Mouse (Mus musculus) kidney, embryonic 14.5 days (tissue): ENCODE data around the gene Tti1. TPM values are rescaled to one million over a fixed set of nuclear protein-coding genes. Genes with fewer than 3 reads are reported as not detected.
A peak's percentile ranks its signal among the peaks of the same experiment; 100 is the strongest.

Experiments
- ATAC-seq: fragments of 200-750 bp; cut with Nextera tagmentation; 2 replicates; pipeline ENCODE4 v1.8.0; 2017; ENCODE audit warnings: moderate number of reproducible peaks, mild to moderate bottlenecking, moderate TSS enrichment, moderate library complexity; ENCODE audit not compliant: low FRiP score, low TSS enrichment
- H3K27ac ChIP-seq: fragments of 300-500 bp; sonication (generic); 2 replicates; pipeline ENCODE4 v1.5.1; 2014; ENCODE audit warnings: low read depth, mild to moderate bottlenecking, low read length, moderate library complexity, mixed read lengths
- H3K27me3 ChIP-seq: fragments of 300-500 bp; sonication (generic); 2 replicates; pipeline ENCODE4 v1.6.1; 2014; ENCODE audit warnings: mild to moderate bottlenecking, low read length; ENCODE audit not compliant: control insufficient read depth, insufficient read depth
- H3K36me3 ChIP-seq: fragments of 300-500 bp; sonication (generic); 2 replicates; pipeline ENCODE4 v1.6.1; 2014; ENCODE audit warnings: low read length, mixed read lengths; ENCODE audit not compliant: control insufficient read depth, insufficient read depth
- H3K4me1 ChIP-seq: fragments of 300-500 bp; sonication (generic); 2 replicates; pipeline ENCODE4 v1.6.1; 2014; ENCODE audit warnings: low read length, mixed read lengths; ENCODE audit not compliant: control insufficient read depth, insufficient read depth
- H3K4me2 ChIP-seq: fragments of 300-500 bp; sonication (generic); replicated peaks from 2 replicates; pipeline ENCODE4 v1.6.1; 2014; ENCODE audit warnings: low read depth, mild to moderate bottlenecking, low read length
- H3K4me3 ChIP-seq: fragments of 300-500 bp; sonication (generic); 2 replicates; pipeline ENCODE4 v1.5.1; 2014; ENCODE audit warnings: mild to moderate bottlenecking, low read length
- H3K9ac ChIP-seq: fragments of 300-500 bp; sonication (generic); 2 replicates; pipeline ENCODE4 v1.6.1; 2014; ENCODE audit warnings: low read depth, mild to moderate bottlenecking, low read length, moderate library complexity
- H3K9me3 ChIP-seq: fragments of 300-500 bp; sonication (generic); 2 replicates; pipeline ENCODE4 v1.6.1; 2016; ENCODE audit warnings: low read length; ENCODE audit not compliant: control insufficient read depth
- WGBS: fragments of 180-500 bp; shearing (Covaris S2); extraction: QIAGEN DNeasy Blood & Tissue Kit; methylation state at CpG from one replicate; pipeline ENCODE4 v1.1.7; 2014; 5-methylcytosine and 5-hydroxymethylcytosine counted together
- polyA plus RNA-seq: library from polyadenylated mRNA; unstranded; fragments of >200 nt; fragmentation: Nextera tagmentation; extraction: Ambion mirVana; gene quantifications from 2 replicates; pipeline ENCODE4 v1.2.1, GENCODE M21; 2014

Tti1 gene
- polyA plus RNA-seq, 1 experiment from 2014 or later = 26.6 TPM

DNA sequence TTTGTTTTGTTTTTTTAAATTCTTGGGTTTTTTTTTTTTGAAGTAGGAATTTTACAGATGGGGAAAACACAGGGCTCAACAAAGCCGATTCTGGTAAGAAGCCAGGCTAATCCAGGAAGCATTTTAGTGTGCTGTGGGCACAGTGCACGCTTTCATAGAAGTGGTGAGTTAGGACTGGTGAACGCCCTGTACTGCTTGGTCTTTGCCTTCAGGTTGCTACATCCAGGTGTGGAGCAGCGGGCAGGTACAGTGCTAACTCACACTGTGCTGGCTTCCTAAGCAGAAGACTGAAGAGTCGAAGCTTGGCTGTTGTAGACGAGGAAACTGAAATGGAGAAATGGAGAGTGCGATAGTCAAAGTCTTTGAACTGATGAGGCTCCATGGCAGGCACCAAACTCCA is 1.8 kb upstream of the Tti1 start:
- no peak for ATAC-seq
- WGBS = 81% methylated on average over 7 of the region's 7 CpGs
- Histone ChIP-seq H3K9ac (peak overlapping the region; percentile 91), H3K27ac (no peak overlapping the region), H3K4me2 (peak overlapping the region; percentile 90), H3K9me3 (no peaks in the 10 kb centered on the region), H3K4me3 (peak overlapping the region; percentile 99), H3K4me1 (peaks cover 27% of the 10 kb centered on the region), H3K27me3 (no peaks in the 10 kb centered on the region), H3K36me3 (peaks cover 4% of the 10 kb centered on the region; the same call in 1 of the 2 replicates)

DNA sequence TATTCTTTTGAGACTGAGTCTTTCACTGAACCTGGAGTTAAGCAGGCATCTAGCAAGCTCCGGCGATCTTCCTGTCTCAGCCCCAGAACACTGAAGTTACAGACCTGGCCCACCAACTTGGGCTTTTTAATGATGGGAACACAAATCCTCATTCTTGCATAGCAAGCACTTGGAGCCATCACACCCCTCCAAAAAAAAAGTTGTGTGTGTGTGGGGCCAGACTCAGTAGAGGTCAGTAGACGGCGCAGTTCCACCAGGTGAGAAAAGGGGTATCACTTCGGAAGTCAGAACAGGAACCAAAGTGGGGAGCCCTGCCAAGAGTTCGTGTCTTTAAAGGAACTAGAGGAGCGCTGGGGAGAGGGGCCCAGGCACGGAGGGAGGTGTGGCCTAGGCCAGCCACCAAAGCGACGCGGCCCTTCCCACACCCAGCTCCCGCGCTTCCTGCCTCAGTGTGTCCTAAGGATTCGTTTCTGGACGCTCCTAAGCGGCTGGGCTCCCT is 329 bp downstream of the Tti1 start:
- Histone ChIP-seq H3K27me3 (no peaks in the 10 kb centered on the region), H3K9me3 (no peaks in the 10 kb centered on the region), H3K4me2 (peak overlapping the region; percentile 90), H3K27ac (peak overlapping the region; percentile 83), H3K4me1 (peaks cover 27% of the 10 kb centered on the region), H3K9ac (peak overlapping the region; percentile 91), H3K36me3 (peaks cover 4% of the 10 kb centered on the region; the same call in 1 of the 2 replicates), H3K4me3 (peak overlapping the region; percentile 99)
- no peak for ATAC-seq
- 3% methylated on average over 16 of the region's 16 CpGs for WGBS

DNA sequence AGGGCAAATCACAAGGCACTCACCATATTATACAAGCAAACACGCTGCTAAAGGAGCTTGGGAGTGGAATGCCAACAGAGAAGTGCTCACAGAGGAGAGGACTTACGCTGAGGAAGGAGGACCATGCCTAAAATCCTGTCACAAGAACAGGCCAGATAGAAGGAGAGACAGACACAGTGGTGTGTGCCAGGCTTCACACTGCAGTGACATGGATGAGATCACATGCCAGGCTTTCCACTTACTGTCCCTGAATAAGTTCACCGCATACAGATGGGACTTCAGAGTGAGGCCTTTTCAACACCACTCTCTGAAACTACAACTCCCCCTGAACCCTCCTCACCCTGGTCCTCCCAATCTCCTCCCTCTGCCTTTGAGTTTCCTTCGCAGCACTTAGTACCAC is 10.9 kb downstream of the Tti1 start:
- no peak overlapping the region for H3K27ac ChIP-seq
- H3K4me3 ChIP-seq = no peak overlapping the region
- no peaks in the 10 kb centered on the region for H3K9me3 ChIP-seq
- 94% methylated on average over 4 of the region's 4 CpGs for WGBS
- H3K9ac ChIP-seq = no peak overlapping the region
- H3K27me3 ChIP-seq = no peaks in the 10 kb centered on the region
- ATAC-seq = no peak
- H3K4me2 ChIP-seq = no peak overlapping the region
- H3K4me1 ChIP-seq = no peaks in the 10 kb centered on the region
- no peaks in the 10 kb centered on the region for H3K36me3 ChIP-seq

DNA sequence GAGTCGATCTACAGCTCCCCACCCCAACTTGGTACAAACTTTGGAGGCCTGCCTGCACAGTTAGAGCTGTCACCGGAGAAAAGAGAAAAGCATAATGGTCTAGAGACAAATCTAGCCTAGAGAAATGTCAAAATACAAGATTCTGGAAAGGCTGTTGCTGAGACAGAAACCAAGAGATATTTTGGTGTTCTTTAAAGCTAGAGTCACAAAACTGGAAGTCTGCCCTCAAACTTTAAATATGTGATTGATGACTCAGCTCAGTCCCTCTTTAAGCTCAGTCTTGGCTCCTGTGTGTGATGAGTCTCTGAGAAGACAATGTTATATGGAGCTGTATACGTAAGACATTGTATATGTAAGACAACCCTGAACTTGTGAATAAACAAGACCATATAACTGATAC is 15.6 kb downstream of the Tti1 start:
- no peak overlapping the region for H3K9ac ChIP-seq
- 91% methylated on average over 3 of the region's 3 CpGs for WGBS
- no peak overlapping the region for H3K27ac ChIP-seq
- no peaks in the 10 kb centered on the region for H3K4me1 ChIP-seq
- no peak overlapping the region for H3K4me3 ChIP-seq
- peaks cover 14% of the 10 kb centered on the region for H3K36me3 ChIP-seq
- ATAC-seq = no peak
- no peak overlapping the region for H3K4me2 ChIP-seq
- no peaks in the 10 kb centered on the region for H3K27me3 ChIP-seq
- no peaks in the 10 kb centered on the region for H3K9me3 ChIP-seq

DNA sequence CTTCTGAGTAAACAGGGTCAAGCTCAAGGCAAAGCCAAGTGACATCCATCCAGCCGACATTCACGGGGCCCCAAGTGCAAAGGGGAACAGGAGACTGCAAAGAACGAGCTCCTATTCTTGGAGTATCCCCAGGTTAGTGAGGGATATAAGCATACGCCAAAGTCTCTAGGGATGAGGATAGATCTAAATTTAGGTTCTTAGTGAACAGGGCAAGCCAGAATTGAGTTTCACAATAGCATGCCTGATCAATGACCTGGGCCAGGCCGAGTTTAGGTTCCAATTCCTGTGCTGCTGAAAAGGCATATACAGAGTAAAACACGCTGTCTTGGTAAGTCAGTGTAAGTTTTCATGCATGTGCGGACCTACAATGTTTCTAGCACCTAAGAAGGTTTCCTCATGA is 18.9 kb downstream of the Tti1 start:
- H3K27ac ChIP-seq = no peak overlapping the region
- H3K4me3 ChIP-seq = no peak overlapping the region
- WGBS = 85% methylated on average over 7 of the region's 7 CpGs
- no peak overlapping the region for H3K4me2 ChIP-seq
- H3K9me3 ChIP-seq = no peaks in the 10 kb centered on the region
- no peak for ATAC-seq
- no peak overlapping the region for H3K9ac ChIP-seq
- no peaks in the 10 kb centered on the region for H3K27me3 ChIP-seq
- peaks cover 26% of the 10 kb centered on the region for H3K36me3 ChIP-seq
- no peaks in the 10 kb centered on the region for H3K4me1 ChIP-seq

DNA sequence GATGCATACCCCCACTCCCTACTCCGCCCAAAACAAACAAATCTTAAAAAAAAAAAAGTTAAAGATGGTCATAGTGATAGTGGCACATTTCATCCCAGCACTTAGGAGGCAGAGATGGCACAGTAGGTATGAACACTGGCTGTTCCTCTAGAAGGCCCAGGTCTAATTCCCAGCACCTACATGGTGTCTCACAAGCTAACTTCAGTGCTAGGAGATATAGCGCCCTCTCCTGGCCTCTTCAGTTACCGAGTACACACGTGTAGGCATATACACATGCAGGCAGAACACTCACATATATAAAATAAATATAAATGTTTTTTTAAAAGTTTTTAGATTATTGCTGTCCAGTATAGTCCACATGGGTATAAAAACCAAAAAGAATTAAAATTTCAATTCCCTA is 22.6 kb downstream of the Tti1 start:
- Histone ChIP-seq H3K9me3 (no peaks in the 10 kb centered on the region), H3K27me3 (no peaks in the 10 kb centered on the region), H3K27ac (no peak overlapping the region), H3K4me2 (no peak overlapping the region), H3K36me3 (peaks cover 26% of the 10 kb centered on the region), H3K4me3 (no peak overlapping the region), H3K4me1 (no peaks in the 10 kb centered on the region), H3K9ac (no peak overlapping the region)
- WGBS = 95% methylated on average over 4 of the region's 4 CpGs
- no peak for ATAC-seq

DNA sequence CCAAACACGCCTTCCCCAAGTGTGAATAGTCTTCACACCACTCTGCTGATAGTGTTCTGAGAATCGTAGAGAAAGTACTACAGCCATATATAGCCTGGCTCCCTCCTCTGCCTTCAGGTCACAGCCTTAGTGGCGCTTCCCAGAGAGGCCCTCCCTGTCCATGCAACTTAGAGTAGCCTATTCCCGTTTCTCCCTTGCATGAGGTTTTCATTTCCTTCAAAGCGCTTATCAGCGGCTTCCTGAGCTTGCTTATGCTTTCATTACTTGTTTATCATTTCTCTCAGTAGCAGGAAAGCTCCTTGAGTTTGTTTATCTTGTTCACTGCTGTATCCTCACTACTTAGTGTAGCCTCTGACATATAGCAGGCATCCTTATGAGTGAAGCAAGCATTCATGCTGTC is 23.6 kb downstream of the Tti1 start:
- no peaks in the 10 kb centered on the region for H3K27me3 ChIP-seq
- no peak for ATAC-seq
- H3K9ac ChIP-seq = no peak overlapping the region
- no peak overlapping the region for H3K4me2 ChIP-seq
- no peaks in the 10 kb centered on the region for H3K4me1 ChIP-seq
- H3K27ac ChIP-seq = no peak overlapping the region
- H3K4me3 ChIP-seq = no peak overlapping the region
- H3K9me3 ChIP-seq = no peaks in the 10 kb centered on the region
- peaks cover 26% of the 10 kb centered on the region for H3K36me3 ChIP-seq
- WGBS = 79% methylated on average over 6 of the region's 6 CpGs

DNA sequence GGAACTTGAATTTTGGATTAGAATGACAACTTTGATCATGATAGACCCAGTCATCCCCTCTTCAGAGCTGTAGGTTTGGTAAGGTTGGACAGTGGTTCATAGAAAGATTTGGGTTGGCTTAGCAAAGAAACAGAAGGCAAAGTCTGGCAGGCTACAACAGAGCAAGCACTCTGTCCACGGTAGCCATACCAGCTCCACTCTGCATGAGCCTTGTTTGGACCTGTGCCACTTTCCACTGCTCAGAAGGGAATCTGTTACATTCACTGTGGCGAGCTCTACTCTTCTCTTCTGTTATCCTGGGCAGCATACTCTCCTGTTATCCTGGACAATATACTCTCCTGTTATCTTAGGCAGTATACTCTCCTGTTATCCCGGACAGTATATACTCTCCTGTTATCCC is 29.4 kb downstream of the Tti1 start:
- Histone ChIP-seq H3K4me2 (no peak overlapping the region), H3K27me3 (no peaks in the 10 kb centered on the region), H3K9ac (no peak overlapping the region), H3K27ac (no peak overlapping the region), H3K4me1 (no peaks in the 10 kb centered on the region), H3K36me3 (peaks cover 21% of the 10 kb centered on the region), H3K4me3 (no peak overlapping the region), H3K9me3 (no peaks in the 10 kb centered on the region)
- no peak for ATAC-seq
- WGBS = 87% methylated on average over 3 of the region's 3 CpGs

DNA sequence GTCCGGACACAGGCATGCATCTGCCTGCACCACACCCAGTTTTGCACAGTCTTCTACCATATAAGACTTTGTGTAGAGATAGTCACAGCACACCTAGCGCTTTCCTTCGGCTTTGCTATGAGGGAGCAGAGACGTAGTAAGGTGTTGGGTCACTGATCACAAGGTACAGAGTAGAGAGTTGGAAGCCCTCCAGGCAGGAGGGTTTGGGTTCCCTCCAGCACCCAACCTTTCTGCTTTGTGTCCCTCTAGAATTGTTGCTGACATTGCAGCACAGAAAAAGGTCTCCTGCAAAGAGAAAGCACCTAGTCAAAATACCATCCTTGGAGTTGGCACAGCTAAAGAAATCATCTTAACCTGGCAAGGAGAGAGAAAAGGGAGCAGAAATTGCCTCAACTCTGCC is 35.7 kb downstream of the Tti1 start:
- Histone ChIP-seq H3K9ac (no peak overlapping the region), H3K4me3 (no peak overlapping the region), H3K27me3 (no peaks in the 10 kb centered on the region), H3K36me3 (peaks cover 38% of the 10 kb centered on the region), H3K9me3 (no peaks in the 10 kb centered on the region), H3K27ac (no peak overlapping the region), H3K4me2 (no peak overlapping the region), H3K4me1 (no peaks in the 10 kb centered on the region)
- no peak for ATAC-seq
- 83% methylated on average over 4 of the region's 4 CpGs for WGBS
